Mouse (Mus musculus): ENCODE results near the gene Atn1. TPM values are rescaled to one million over a fixed set of nuclear protein-coding genes. Genes with fewer than 3 reads are reported as not detected.
"Not testable (repeated sequence)": the region's sequence is repeated elsewhere in the genome, so short reads cannot be mapped to it uniquely, and the experiment has no call there.

Atn1 gene
- 9.0 and 9.6 TPM in 2 replicates for polyA plus RNA-seq (2014; fragmentation: Nextera tagmentation; extraction: Ambion mirVana)

DNA sequence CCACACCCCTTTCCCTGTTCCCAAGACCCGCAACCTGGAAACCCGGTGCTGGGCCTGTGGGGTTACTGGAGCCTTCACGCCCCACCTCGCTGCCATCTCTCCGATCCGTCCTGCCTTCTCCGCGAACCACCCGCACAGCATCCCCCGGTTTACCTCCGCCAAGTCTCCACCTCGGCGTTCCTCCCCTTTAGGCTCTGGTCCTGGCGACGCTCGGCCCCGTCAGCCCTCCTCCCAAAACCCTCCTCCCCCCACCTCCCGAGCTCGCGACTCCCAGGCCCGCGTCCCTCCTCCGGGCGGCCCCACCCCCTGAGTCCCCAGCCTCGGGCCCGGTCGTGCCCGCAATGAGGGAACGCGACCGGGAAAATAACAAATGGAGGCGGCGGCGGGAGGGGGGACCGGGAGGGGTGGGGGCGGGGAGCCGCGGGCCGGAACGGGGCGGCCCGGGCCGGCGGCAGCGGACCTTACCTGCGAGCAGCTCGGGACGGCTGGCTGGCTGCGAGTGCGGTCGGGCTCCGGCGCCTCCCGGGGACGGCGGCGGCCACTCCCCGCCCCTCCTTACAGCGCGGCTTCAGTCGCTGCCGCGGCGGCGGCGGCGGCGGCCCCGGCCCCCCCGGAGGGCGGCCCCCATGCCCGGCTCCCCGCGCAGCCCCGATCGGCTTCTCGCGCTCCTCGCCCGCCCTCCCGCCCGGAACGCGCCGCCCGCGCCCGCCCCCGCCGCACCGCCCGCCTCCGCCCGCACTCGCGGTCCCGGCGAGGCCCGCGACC, at the start of gene Atn1, which contains the start of gene Gm45234:
TSS of gene Atn1 (minus strand) at position 694 of the 765 bp plus-strand sequence.
TSS of gene Gm45234 (minus strand) at position 191 of the 765 bp plus-strand sequence.
- H3K4me2 ChIP-seq (ENCODE audit: low read depth, low read length), result peak within 1 kb of the TSS; percentile 60
- under 1% methylated on average over 52 of the region's 100 CpGs for WGBS

DNA sequence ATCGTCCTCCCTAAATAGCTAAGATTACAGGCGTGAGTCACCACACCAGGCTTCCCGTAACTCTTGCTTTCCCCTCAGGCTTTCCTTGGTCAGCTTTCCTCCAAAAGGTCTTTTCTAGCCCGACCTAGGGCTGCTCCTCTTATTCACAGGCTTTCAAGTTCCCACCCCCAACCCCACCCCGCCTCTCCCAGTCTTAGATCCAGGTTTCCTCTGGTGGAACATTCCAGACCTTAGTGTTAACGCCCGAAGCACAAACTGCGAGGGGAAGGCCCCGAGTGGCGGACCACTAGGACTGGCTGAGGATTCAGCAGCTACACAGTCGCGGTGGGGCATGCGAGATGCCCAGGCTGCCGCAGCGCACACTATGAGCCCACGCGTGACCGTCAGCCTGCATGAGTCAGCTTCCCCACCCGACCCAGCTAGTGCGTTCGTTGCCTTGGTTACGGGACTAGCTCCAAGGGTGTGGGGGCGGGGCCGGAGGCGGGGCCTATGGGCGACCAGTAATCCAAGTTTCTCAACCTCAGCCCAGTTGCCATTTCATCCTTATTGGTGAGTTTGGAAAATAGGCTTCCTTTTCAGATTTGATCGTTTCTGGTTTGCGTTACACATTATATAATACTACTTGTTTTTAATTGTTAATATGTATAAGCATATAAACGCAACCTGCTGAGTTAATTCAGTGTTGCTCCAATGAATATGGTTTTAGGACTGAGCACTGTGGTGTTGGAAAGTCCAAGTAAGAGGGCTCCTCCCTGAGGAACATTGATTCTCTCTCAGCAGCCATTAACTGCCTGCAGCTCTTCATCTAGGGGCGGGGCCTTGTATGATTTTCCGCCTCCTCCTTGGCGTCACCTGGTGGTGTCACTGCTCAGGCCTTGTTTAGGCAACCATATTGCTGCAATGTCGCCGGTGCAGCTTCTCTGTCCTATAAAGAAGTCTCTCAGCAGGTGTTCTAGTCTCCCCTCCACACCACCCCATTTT, 49.3 kb upstream of the Atn1 start:
- Histone ChIP-seq H3K4me1 (ENCODE audit: control insufficient read depth, insufficient read depth, low read length) (no peaks in the 10 kb centered on the region; the same call in 1 of the 2 replicates), H3K9ac (replicated peaks; ENCODE audit: low read length) (peak overlapping the region; percentile 48), H3K27me3 (ENCODE audit: control insufficient read depth, insufficient read depth, low read length) (no peaks in the 10 kb centered on the region), H3K9me3 (replicated peaks; ENCODE audit: control insufficient read depth, low read length) (no peaks in the 10 kb centered on the region), H3K4me3 (ENCODE audit: low read depth, low read length) (peak overlapping the region; percentile 38), H3K27ac (replicated peaks; ENCODE audit: low read depth, low read length) (peak overlapping the region; percentile 85), H3K36me3 (replicated peaks; ENCODE audit: control insufficient read depth, insufficient read depth, low read depth, low read length) (no peaks in the 10 kb centered on the region), H3K4me2 (ENCODE audit: low read depth, low read length) (peak overlapping the region; percentile 67)
- 3% methylated on average over 34 of the region's 34 CpGs for WGBS
- DNase-seq (ENCODE audit: low spot score), result peak; percentile 96
- peak; percentile 53 for ATAC-seq (replicated peaks; ENCODE audit: insufficient number of reproducible peaks, low FRiP score, low TSS enrichment, low read depth)

More for the DNA sequence above, at the start of gene Atn1, which contains the start of gene Gm45234:
- DNase-seq (ENCODE audit: low spot score), result peak; percentile 79
- Histone ChIP-seq H3K4me3 (ENCODE audit: low read depth, low read length) (peak within 1 kb of the TSS; percentile 78), H3K36me3 (replicated peaks; ENCODE audit: control insufficient read depth, insufficient read depth, low read depth, low read length) (no peaks in the 10 kb centered on the region; the same call in 1 of the 2 replicates), H3K9ac (replicated peaks; ENCODE audit: low read length) (peak within 1 kb of the TSS; percentile 95), H3K9me3 (replicated peaks; ENCODE audit: control insufficient read depth, low read length) (no peaks in the 10 kb centered on the region), H3K27me3 (ENCODE audit: control insufficient read depth, insufficient read depth, low read length) (no peaks in the 10 kb centered on the region), H3K27ac (replicated peaks; ENCODE audit: low read depth, low read length) (peak within 1 kb of the TSS; percentile 96), H3K4me1 (ENCODE audit: control insufficient read depth, insufficient read depth, low read length) (peaks cover 6% of the 10 kb centered on the region; the same call in 1 of the 2 replicates)
- ATAC-seq (replicated peaks; ENCODE audit: insufficient number of reproducible peaks, low FRiP score, low TSS enrichment, low read depth), result peak; percentile 42

DNA sequence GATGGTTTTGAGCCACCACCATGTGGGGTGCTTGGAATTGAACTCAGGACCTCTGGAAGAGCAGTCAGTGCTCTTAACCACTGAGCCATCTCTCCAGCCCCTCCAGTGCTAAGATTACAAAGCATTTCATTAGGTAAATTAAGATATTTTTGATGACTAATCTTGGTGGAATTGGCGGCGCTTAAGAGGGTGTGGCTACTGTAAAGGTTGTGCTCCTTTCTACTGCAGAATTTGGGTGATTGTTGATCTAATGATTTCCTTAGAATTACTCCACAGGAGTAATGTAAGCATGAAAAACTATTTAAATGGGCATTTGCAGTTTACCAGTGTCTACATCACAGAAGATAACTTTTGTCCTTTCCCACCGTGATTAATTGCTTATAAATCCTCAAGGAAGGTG, 48.0 kb upstream of the Atn1 start:
- DNase-seq (ENCODE audit: low spot score) (no peak), ATAC-seq (replicated peaks; ENCODE audit: insufficient number of reproducible peaks, low FRiP score, low TSS enrichment, low read depth) (no peak)
- no peaks in the 10 kb centered on the region for H3K9me3 ChIP-seq (replicated peaks; ENCODE audit: control insufficient read depth, low read length)
- H3K27ac ChIP-seq (replicated peaks; ENCODE audit: low read depth, low read length), result no peak overlapping the region
- no peaks in the 10 kb centered on the region for H3K36me3 ChIP-seq (replicated peaks; ENCODE audit: control insufficient read depth, insufficient read depth, low read depth, low read length)
- 91% methylated on average over 3 of the region's 3 CpGs for WGBS
- no peaks in the 10 kb centered on the region for H3K27me3 ChIP-seq (ENCODE audit: control insufficient read depth, insufficient read depth, low read length)
- H3K4me1 ChIP-seq (ENCODE audit: control insufficient read depth, insufficient read depth, low read length), result no peaks in the 10 kb centered on the region; the same call in 1 of the 2 replicates
- no peak overlapping the region for H3K4me3 ChIP-seq (ENCODE audit: low read depth, low read length)
- H3K4me2 ChIP-seq (ENCODE audit: low read depth, low read length), result no peak overlapping the region
- no peak overlapping the region for H3K9ac ChIP-seq (replicated peaks; ENCODE audit: low read length)

DNA sequence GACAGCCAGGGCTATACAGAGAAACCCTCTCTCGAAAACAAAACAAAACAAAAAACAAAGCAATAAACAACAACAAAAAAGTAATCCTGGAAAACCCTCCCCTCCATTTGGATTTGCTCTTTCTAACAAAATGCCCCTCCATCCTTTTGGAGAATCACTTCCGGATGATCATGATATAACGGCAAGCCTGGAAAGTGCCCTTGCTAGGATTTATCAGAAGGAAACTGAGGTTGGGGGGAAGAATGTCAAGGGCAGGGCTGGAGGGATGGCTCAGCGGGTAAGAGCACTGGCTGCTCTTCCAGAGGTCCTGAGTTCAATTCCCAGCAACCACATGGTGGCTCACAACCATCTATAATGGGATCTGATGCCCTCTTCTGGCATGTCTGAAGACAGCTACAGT, 47.4 kb upstream of the Atn1 start:
- H3K9ac ChIP-seq (replicated peaks; ENCODE audit: low read length); H3K36me3 ChIP-seq (replicated peaks; ENCODE audit: control insufficient read depth, insufficient read depth, low read depth, low read length); ATAC-seq (replicated peaks; ENCODE audit: insufficient number of reproducible peaks, low FRiP score, low TSS enrichment, low read depth); H3K9me3 ChIP-seq (replicated peaks; ENCODE audit: control insufficient read depth, low read length); H3K4me2 ChIP-seq (ENCODE audit: low read depth, low read length); H3K27me3 ChIP-seq (ENCODE audit: control insufficient read depth, insufficient read depth, low read length); DNase-seq (ENCODE audit: low spot score); H3K27ac ChIP-seq (replicated peaks; ENCODE audit: low read depth, low read length); H3K4me3 ChIP-seq (ENCODE audit: low read depth, low read length); H3K4me1 ChIP-seq (ENCODE audit: control insufficient read depth, insufficient read depth, low read length): not testable (repeated sequence)
- WGBS, result 94% methylated on average over 4 of the region's 4 CpGs

DNA sequence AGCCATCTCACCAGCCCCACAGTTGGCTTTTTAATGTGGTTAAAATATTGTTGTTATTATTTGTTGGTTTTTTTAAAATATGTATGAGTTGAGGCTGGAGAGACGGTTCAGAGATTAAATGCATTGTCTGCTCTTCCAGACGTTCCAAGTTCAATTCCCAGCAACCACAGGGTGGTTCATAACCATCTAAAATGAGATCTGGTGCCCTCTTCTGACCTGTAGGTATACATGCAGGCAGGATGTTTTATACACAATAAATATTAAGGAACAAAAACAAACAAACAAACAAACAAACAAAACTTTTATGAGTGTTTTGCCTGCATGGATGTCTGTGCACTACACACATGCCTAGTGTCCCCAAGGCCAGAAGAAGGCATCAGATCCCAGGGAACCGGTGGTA, 46.7 kb upstream of the Atn1 start:
- no peaks in the 10 kb centered on the region for H3K27me3 ChIP-seq (ENCODE audit: control insufficient read depth, insufficient read depth, low read length)
- no peaks in the 10 kb centered on the region for H3K36me3 ChIP-seq (replicated peaks; ENCODE audit: control insufficient read depth, insufficient read depth, low read depth, low read length)
- H3K4me1 ChIP-seq (ENCODE audit: control insufficient read depth, insufficient read depth, low read length), result no peaks in the 10 kb centered on the region; the same call in 1 of the 2 replicates
- no peak overlapping the region for H3K4me3 ChIP-seq (ENCODE audit: low read depth, low read length)
- WGBS, result 63% methylated on average over 3 of the region's 3 CpGs
- no peak overlapping the region for H3K9ac ChIP-seq (replicated peaks; ENCODE audit: low read length)
- ATAC-seq (replicated peaks; ENCODE audit: insufficient number of reproducible peaks, low FRiP score, low TSS enrichment, low read depth) (no peak), DNase-seq (ENCODE audit: low spot score) (no peak)
- H3K9me3 ChIP-seq (replicated peaks; ENCODE audit: control insufficient read depth, low read length), result no peaks in the 10 kb centered on the region
- no peak overlapping the region for H3K27ac ChIP-seq (replicated peaks; ENCODE audit: low read depth, low read length)
- H3K4me2 ChIP-seq (ENCODE audit: low read depth, low read length), result no peak overlapping the region

DNA sequence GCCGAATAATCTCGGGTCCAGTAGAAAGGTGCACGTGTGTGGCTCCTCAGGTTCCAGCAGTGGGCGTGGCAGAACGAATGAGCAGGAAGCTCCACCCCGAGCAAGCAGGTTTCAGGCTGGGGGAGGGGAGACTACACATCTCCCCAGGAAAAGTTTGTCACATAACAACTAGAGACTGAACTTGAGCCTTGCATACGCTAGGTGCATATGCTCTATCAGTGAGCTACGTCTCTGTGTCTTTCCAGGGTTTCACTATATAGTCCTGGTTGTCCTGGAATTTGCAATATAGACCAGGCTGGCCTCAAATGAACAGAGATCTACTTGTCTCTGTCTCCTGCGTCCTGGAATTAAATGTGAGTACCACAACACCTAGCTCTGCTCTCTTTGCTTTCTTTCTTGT, 46.1 kb upstream of the Atn1 start:
- H3K4me2 ChIP-seq (ENCODE audit: low read depth, low read length); H3K27ac ChIP-seq (replicated peaks; ENCODE audit: low read depth, low read length); H3K36me3 ChIP-seq (replicated peaks; ENCODE audit: control insufficient read depth, insufficient read depth, low read depth, low read length); H3K4me1 ChIP-seq (ENCODE audit: control insufficient read depth, insufficient read depth, low read length); H3K27me3 ChIP-seq (ENCODE audit: control insufficient read depth, insufficient read depth, low read length); H3K9ac ChIP-seq (replicated peaks; ENCODE audit: low read length); H3K9me3 ChIP-seq (replicated peaks; ENCODE audit: control insufficient read depth, low read length); H3K4me3 ChIP-seq (ENCODE audit: low read depth, low read length): not testable (repeated sequence)
- DNase-seq (ENCODE audit: low spot score), result peak; percentile 44
- ATAC-seq (replicated peaks; ENCODE audit: insufficient number of reproducible peaks, low FRiP score, low TSS enrichment, low read depth), result peak; percentile 41; the same call in 1 of the 2 replicates
- WGBS, result 8% methylated on average over 5 of the region's 9 CpGs

DNA sequence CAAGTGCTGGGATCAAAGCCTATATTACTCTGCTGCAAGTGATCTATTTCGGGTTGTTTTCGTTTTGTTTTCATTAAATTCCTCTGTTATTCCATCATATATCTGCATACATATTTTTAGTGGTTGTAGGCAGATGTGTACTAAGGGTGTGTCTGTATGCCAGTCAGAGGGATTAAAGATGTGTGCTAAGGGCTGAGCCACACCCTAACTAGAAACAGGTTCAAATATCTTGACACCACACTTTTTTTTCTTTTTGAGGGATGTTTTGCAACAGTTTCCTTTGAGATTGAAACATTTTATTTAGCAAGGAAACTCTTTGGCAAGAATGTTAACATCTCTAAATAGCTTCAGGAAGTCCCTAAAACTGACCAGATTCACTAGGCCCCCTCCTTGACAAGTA, 39.9 kb upstream of the Atn1 start:
- no peaks in the 10 kb centered on the region for H3K27me3 ChIP-seq (ENCODE audit: control insufficient read depth, insufficient read depth, low read length)
- no peaks in the 10 kb centered on the region for H3K36me3 ChIP-seq (replicated peaks; ENCODE audit: control insufficient read depth, insufficient read depth, low read depth, low read length)
- H3K4me1 ChIP-seq (ENCODE audit: control insufficient read depth, insufficient read depth, low read length), result no peaks in the 10 kb centered on the region
- no peak overlapping the region for H3K27ac ChIP-seq (replicated peaks; ENCODE audit: low read depth, low read length)
- ATAC-seq (replicated peaks; ENCODE audit: insufficient number of reproducible peaks, low FRiP score, low TSS enrichment, low read depth) (no peak), DNase-seq (ENCODE audit: low spot score) (no peak)
- no peak overlapping the region for H3K9ac ChIP-seq (replicated peaks; ENCODE audit: low read length)
- no peaks in the 10 kb centered on the region for H3K9me3 ChIP-seq (replicated peaks; ENCODE audit: control insufficient read depth, low read length)
- H3K4me2 ChIP-seq (ENCODE audit: low read depth, low read length), result no peak overlapping the region
- H3K4me3 ChIP-seq (ENCODE audit: low read depth, low read length), result no peak overlapping the region
- WGBS, result 78% methylated on average over 2 of the region's 2 CpGs

Measured in embryonic facial prominence, embryonic 11.5 days (tissue).